Mouse (Mus musculus) limb, embryonic 14.5 days (tissue): Measurements from ENCODE around the gene Fer. TPM values are rescaled to one million over a fixed set of nuclear protein-coding genes. Genes with fewer than 3 reads are reported as not detected.

ENCODE experiments used
- ATAC-seq: fragments of 200-750 bp; cut with Nextera tagmentation; 2 replicates; pipeline ENCODE4 v1.8.0; 2017; ENCODE audit warnings: low read depth, moderate number of reproducible peaks, moderate TSS enrichment; ENCODE audit not compliant: low FRiP score
- DNase-seq: peaks from one replicate; pipeline ENCODE4 v3.0.0-alpha.2; 2015; ENCODE audit warnings: low spot score
- H3K27ac ChIP-seq: fragments of 300-500 bp; sonication (generic); replicated peaks from 2 replicates; pipeline ENCODE4 v1.5.1; 2014; ENCODE audit warnings: low read depth, mild to moderate bottlenecking, low read length, moderate library complexity, mixed read lengths
- H3K27me3 ChIP-seq: fragments of 300-500 bp; sonication (generic); 2 replicates; pipeline ENCODE4 v1.6.1; 2014; ENCODE audit warnings: low read length, mixed read lengths; ENCODE audit not compliant: control insufficient read depth, insufficient read depth
- H3K36me3 ChIP-seq: fragments of 300-500 bp; sonication (generic); 2 replicates; pipeline ENCODE4 v1.6.1; 2014; ENCODE audit warnings: mild to moderate bottlenecking, low read length, moderate library complexity, mixed read lengths; ENCODE audit not compliant: control insufficient read depth, insufficient read depth
- H3K4me1 ChIP-seq: fragments of 300-500 bp; sonication (generic); 2 replicates; pipeline ENCODE4 v1.6.1; 2014; ENCODE audit warnings: antibody characterized with exemption, low read length, mixed read lengths; ENCODE audit not compliant: control insufficient read depth, insufficient read depth
- H3K4me2 ChIP-seq: fragments of 300-500 bp; sonication (generic); replicated peaks from 2 replicates; pipeline ENCODE4 v1.6.1; 2014; ENCODE audit warnings: low read depth, mild to moderate bottlenecking, low read length, moderate library complexity; ENCODE audit not compliant: severe bottlenecking
- H3K4me3 ChIP-seq: fragments of 300-500 bp; sonication (generic); replicated peaks from 2 replicates; pipeline ENCODE4 v1.5.1; 2014; ENCODE audit warnings: low read length
- H3K9ac ChIP-seq: fragments of 300-500 bp; sonication (generic); 2 replicates; pipeline ENCODE4 v1.6.1; 2014; ENCODE audit warnings: mild to moderate bottlenecking, low read depth, low read length, moderate library complexity; ENCODE audit not compliant: severe bottlenecking
- H3K9me3 ChIP-seq: fragments of 300-500 bp; sonication (generic); 2 replicates; pipeline ENCODE4 v1.6.1; 2016; ENCODE audit warnings: low read length; ENCODE audit not compliant: control insufficient read depth
- POLR2A ChIP-seq: fragments of 200-500 bp; IDR thresholded peaks from 2 replicates; pipeline ENCODE4 v1.8.0; 2012; ENCODE audit warnings: inconsistent platforms, mild to moderate bottlenecking, moderate library complexity, borderline replicate concordance; ENCODE audit not compliant: insufficient read depth, insufficient read length; ENCODE audit errors: extremely low read depth
- WGBS: fragments of 180-500 bp; shearing (Covaris S2); extraction: QIAGEN DNeasy Blood & Tissue Kit; methylation state at CpG from one replicate; pipeline ENCODE4 v1.1.7; 2014; 5-methylcytosine and 5-hydroxymethylcytosine counted together
- polyA plus RNA-seq, 2 experiments: library from polyadenylated mRNA; depleted of rRNA in 1 of 2; stranded (reverse) in 1 of 2; unstranded in 1 of 2; fragments of >200 nt; fragmentation: Nextera tagmentation in 1 of 2; extraction: Ambion mirVana in 1 of 2; gene quantifications; 2 replicates each; pipeline versions ENCODE4 v1.2.1 to v1.2.3; 2012 to 2014

Fer gene
- polyA plus RNA-seq, 2 experiments = 11.1 to 34.7 TPM

DNA sequence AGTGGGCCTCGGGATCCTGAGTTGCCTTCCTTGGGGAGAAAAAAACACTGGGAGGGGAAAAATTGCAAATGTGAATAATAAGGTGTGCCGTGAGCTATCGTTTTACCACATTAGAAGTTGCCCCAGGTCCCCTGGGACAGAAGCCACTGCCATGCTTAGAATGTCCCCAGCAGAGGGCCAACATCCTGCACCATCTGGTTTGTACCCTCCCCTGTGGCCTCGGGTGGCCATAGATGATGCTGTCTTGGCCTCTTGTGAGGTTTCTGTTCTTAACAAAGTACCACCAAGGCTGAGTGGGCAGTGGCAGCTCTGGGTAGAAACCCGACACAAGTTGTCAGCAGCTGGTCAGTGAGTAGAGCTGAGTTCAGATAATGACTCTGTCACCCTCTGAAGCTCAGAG lies 307.2 kb downstream of the Fer start:
- no peaks in the 10 kb centered on the region for H3K9me3 ChIP-seq
- no peaks in the 10 kb centered on the region for H3K4me1 ChIP-seq
- no peaks in the 10 kb centered on the region for H3K36me3 ChIP-seq
- 60% methylated on average over 5 of the region's 5 CpGs for WGBS
- DNase-seq (no peak), ATAC-seq (no peak)
- H3K4me2 ChIP-seq = no peak overlapping the region
- no peak overlapping the region for H3K27ac ChIP-seq
- TF ChIP-seq POLR2A = no peak
- H3K9ac ChIP-seq = no peak overlapping the region
- H3K27me3 ChIP-seq = no peaks in the 10 kb centered on the region
- H3K4me3 ChIP-seq = no peak overlapping the region

GRCm38 (mm10) chr17:64172474-64172873 lies 309.6 kb downstream of the Fer start:
- DNase-seq = no peak
- no peak for ATAC-seq
- no peak overlapping the region for H3K4me2 ChIP-seq
- H3K27me3 ChIP-seq = no peaks in the 10 kb centered on the region
- no peak overlapping the region for H3K4me3 ChIP-seq
- no peak overlapping the region for H3K27ac ChIP-seq
- H3K4me1 ChIP-seq = no peaks in the 10 kb centered on the region
- no peak overlapping the region for H3K9ac ChIP-seq
- no peak for TF ChIP-seq POLR2A
- H3K36me3 ChIP-seq = no peaks in the 10 kb centered on the region
- 83% methylated on average over 2 of the region's 2 CpGs for WGBS
- no peaks in the 10 kb centered on the region for H3K9me3 ChIP-seq

DNA sequence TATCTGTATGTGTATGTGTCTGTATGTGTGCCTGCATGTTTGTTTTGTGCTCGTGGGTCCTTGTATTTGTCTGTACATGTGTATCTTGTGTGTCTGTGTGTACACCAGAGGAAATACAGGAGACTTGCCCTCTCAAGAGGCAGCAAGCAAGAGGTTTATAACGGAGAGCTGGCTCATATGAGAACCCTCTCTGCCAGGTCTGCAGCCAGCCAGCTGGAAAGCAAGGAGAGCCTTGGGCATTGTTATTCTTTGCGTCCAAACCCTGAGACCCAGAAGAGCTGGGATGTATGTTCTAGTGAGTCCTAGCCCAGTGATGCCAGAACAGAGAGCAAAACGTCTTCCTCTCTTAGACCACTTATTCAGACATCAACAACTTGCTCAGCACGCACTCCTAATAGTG lies 317.7 kb downstream of the Fer start:
- WGBS = 79% methylated on average over 5 of the region's 5 CpGs
- ATAC-seq = no peak

GRCm38 (mm10) chr17:64181291-64181690 lies 318.4 kb downstream of the Fer start:
- Histone ChIP-seq H3K4me3 (no peak overlapping the region), H3K9ac (no peak overlapping the region), H3K4me1 (no peaks in the 10 kb centered on the region), H3K9me3 (no peaks in the 10 kb centered on the region), H3K4me2 (no peak overlapping the region), H3K27me3 (no peaks in the 10 kb centered on the region), H3K27ac (no peak overlapping the region), H3K36me3 (no peaks in the 10 kb centered on the region)
- DNase-seq (no peak), ATAC-seq (no peak)
- TF ChIP-seq POLR2A = no peak
- 66% methylated on average over 3 of the region's 3 CpGs for WGBS

More for the DNA sequence above, 317.7 kb downstream of the Fer start:
- no peaks in the 10 kb centered on the region for H3K27me3 ChIP-seq
- no peak overlapping the region for H3K9ac ChIP-seq
- TF ChIP-seq POLR2A = no peak
- H3K27ac ChIP-seq = no peak overlapping the region
- no peak for DNase-seq
- no peak overlapping the region for H3K4me3 ChIP-seq
- no peaks in the 10 kb centered on the region for H3K4me1 ChIP-seq
- H3K4me2 ChIP-seq = no peak overlapping the region
- no peaks in the 10 kb centered on the region for H3K9me3 ChIP-seq
- H3K36me3 ChIP-seq = no peaks in the 10 kb centered on the region

- Histone ChIP-seq H3K4me2 (no peak overlapping the region), H3K27me3 (no peaks in the 10 kb centered on the region), H3K36me3 (no peaks in the 10 kb centered on the region), H3K9ac (no peak overlapping the region), H3K4me3 (no peak overlapping the region), H3K4me1 (no peaks in the 10 kb centered on the region), H3K27ac (no peak overlapping the region), H3K9me3 (no peaks in the 10 kb centered on the region)
- WGBS = 77% methylated on average over 3 of the region's 3 CpGs
- no peak for TF ChIP-seq POLR2A
- ATAC-seq (no peak), DNase-seq (no peak)
Measured at GRCm38 (mm10) chr17:64182599-64182998, 319.7 kb downstream of the Fer start.

- H3K36me3 ChIP-seq = no peaks in the 10 kb centered on the region
- H3K27me3 ChIP-seq = no peaks in the 10 kb centered on the region
- H3K9ac ChIP-seq = no peak overlapping the region
- no peak overlapping the region for H3K27ac ChIP-seq
- 43% methylated on average over 5 of the region's 5 CpGs for WGBS
- DNase-seq = no peak
- H3K4me3 ChIP-seq = no peak overlapping the region
- no peaks in the 10 kb centered on the region for H3K9me3 ChIP-seq
- H3K4me1 ChIP-seq = no peaks in the 10 kb centered on the region
- no peak for TF ChIP-seq POLR2A
- ATAC-seq = no peak
- no peak overlapping the region for H3K4me2 ChIP-seq
Measured at GRCm38 (mm10) chr17:64183196-64183595, 320.3 kb downstream of the Fer start.

Other genes starting within 250 kb of the Fer start
- 3.8 and 4.4 TPM in 2 replicates for gene A930002H24Rik, start 729 bp downstream of the Fer start, polyA plus RNA-seq (2012; rRNA removed)
- gene A930002H24Rik, start 729 bp downstream of the Fer start, polyA plus RNA-seq (2014; fragmentation: Nextera tagmentation; extraction: Ambion mirVana) = 1.5 and 2.2 TPM in 2 replicates